In genomic region chr10:69078008-69078407, GRCm38 (mm10) we compare ENCODE assay signal across 17 mouse cellular contexts.
"Had no signal": no experiment of that assay in that cellular context is flagged by ENCODE, and none has a peak within 500 bp of the region (broad histone marks: within the 10 kb centered on the region; RNA-seq: fewer than 3 reads in every experiment).

No protein-coding gene starts in this region.

- H3K27me3 ChIP-seq: lung, embryonic 15.5 days; megakaryocyte, embryonic 14.5 days; midbrain, embryonic 13.5 days; midbrain, embryonic 15.5 days; neural tube, embryonic 12.5 days; stomach, embryonic 15.5 days had no signal

- ATAC-seq: lung, postnatal 0 days; midbrain, embryonic 13.5 days; midbrain, embryonic 15.5 days had no signal

- DNase-seq: lung, adult 2 months; lung, postnatal 14 days; lung, postnatal 36 days; right cerebral cortex, postnatal 14 days; thymus, adult 2 months; thymus, postnatal 25 days; thymus, postnatal 4 days had no signal

- H3K27ac ChIP-seq: lung, embryonic 15.5 days; macrophage; midbrain, embryonic 13.5 days; midbrain, embryonic 15.5 days; neural tube, embryonic 12.5 days; stomach, embryonic 15.5 days; stomach, postnatal 0 days had no signal

- H3K36me3 ChIP-seq: lung, embryonic 15.5 days; midbrain, embryonic 13.5 days; midbrain, embryonic 15.5 days; neural tube, embryonic 12.5 days; stomach, embryonic 15.5 days had no signal

- H3K9me3 ChIP-seq: lung, embryonic 15.5 days; midbrain, embryonic 13.5 days; midbrain, embryonic 15.5 days; neural tube, embryonic 12.5 days; stomach, embryonic 15.5 days had no signal

- H3K4me3 ChIP-seq: lung, embryonic 15.5 days; megakaryocyte, embryonic 14.5 days; midbrain, embryonic 13.5 days; midbrain, embryonic 15.5 days; neural tube, embryonic 12.5 days; stomach, embryonic 15.5 days had no signal

- H3K4me2 ChIP-seq: lung, embryonic 15.5 days; midbrain, embryonic 11.5 days; midbrain, embryonic 13.5 days; midbrain, embryonic 15.5 days; neural tube, embryonic 12.5 days; stomach, embryonic 15.5 days had no signal

- H3K9ac ChIP-seq: lung, embryonic 15.5 days; midbrain, embryonic 13.5 days; midbrain, embryonic 15.5 days; neural tube, embryonic 12.5 days; stomach, embryonic 15.5 days had no signal

- H3K4me1 ChIP-seq: lung, embryonic 15.5 days; megakaryocyte, embryonic 14.5 days; midbrain, embryonic 13.5 days; midbrain, embryonic 15.5 days; neural tube, embryonic 12.5 days; stomach, embryonic 15.5 days had no signal
